Mouse (Mus musculus) bone marrow, adult 2 months (tissue): ENCODE results near the gene Eif3f.

Experiments used
- CTCF ChIP-seq: fragments of 200-500 bp; IDR thresholded peaks from 2 replicates; pipeline ENCODE4 v1.5.1; 2011; ENCODE audit warnings: low read length, control low read depth; ENCODE audit not compliant: control insufficient read depth, insufficient read depth
- POLR2A ChIP-seq: fragments of 200-500 bp; IDR thresholded peaks from 2 replicates; pipeline ENCODE4 v1.6.1; 2011; ENCODE audit warnings: low read depth, mild to moderate bottlenecking, control low read depth, low read length, borderline replicate concordance; ENCODE audit not compliant: control insufficient read depth

DNA sequence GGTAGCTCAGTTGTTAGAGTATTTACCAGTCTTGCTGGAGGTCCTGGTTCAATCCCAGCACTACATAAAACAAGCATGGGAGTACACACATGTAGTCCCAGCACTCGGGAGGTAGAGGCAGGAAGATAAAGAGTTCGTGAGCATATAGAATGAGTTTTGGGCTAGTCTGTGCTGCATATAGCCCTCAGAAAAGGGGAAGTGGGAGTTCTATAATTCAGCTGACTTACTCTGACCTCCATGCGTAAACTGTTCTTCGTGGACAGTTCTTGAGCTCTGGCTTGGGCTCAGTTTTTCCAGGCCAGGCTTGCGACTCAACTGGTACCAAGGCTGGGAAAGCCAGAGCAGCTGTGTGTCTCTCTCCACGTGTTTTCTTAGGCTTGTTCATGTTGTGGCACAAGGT, 18.6 kb downstream of the Eif3f start:
- TF ChIP-seq POLR2A (no peak), CTCF (no peak)
